Mouse (Mus musculus) lung, postnatal 0 days (tissue): ENCODE measurements around the gene Lrrc71.

ENCODE experiments used
- CTCF ChIP-seq: IDR thresholded peaks from 2 replicates; pipeline ENCODE4 v1.5.1; 2016; ENCODE audit warnings: antibody characterized with exemption, mild to moderate bottlenecking
- EP300 ChIP-seq: IDR thresholded peaks from 2 replicates; pipeline ENCODE4 v1.6.1; 2016; ENCODE audit warnings: antibody characterized with exemption, mild to moderate bottlenecking, control low read depth

GRCm38 (mm10) chr3:87767764-87768163 lies 19.3 kb upstream of the Lrrc71 start:
- no peak for TF ChIP-seq CTCF
- TF ChIP-seq EP300: no peak
